In genomic region chr6:8465985-8466384, GRCm38 (mm10) we compare ENCODE assay signal across 27 mouse cellular contexts. TPM values are rescaled to one million over a fixed set of nuclear protein-coding genes. Genes with fewer than 3 reads are reported as not detected.
DNase-seq lines count a peak whose midpoint lies in the region; ATAC-seq and TF ChIP-seq lines count a peak whose summit lies in the region.
"Had no signal": no experiment of that assay in that cellular context is flagged by ENCODE, and none has a peak within 500 bp of the region (broad histone marks: within the 10 kb centered on the region; RNA-seq: fewer than 3 reads in every experiment).

No protein-coding gene starts in this region.

- WGBS in lung, embryonic 14.5 days, result 48% methylated on average over 5 of the region's 5 CpGs
- 55% methylated on average over 5 of the region's 5 CpGs for WGBS in stomach, embryonic 14.5 days
- WGBS in stomach, postnatal 0 days, result 56% methylated on average over 5 of the region's 5 CpGs
- 24% methylated on average over 5 of the region's 5 CpGs for WGBS in small intestine, adult 2 months

- no peak for TF ChIP-seq POLR2A in small intestine, adult 2 months (IDR thresholded peaks at IDR 0.05; ENCODE audit: low read depth, low read length)

- peak overlapping the region; percentile 37 for H3K27ac ChIP-seq in lung, embryonic 14.5 days (ENCODE audit: low read depth)
- no peak overlapping the region for H3K27ac ChIP-seq in stomach, embryonic 14.5 days (ENCODE audit: low read length)
- H3K27ac ChIP-seq in stomach, postnatal 0 days (replicated peaks), result no peak overlapping the region
- H3K27ac ChIP-seq in small intestine, adult 2 months (ENCODE audit: insufficient read depth, low read depth, low read length), result peak overlapping the region; percentile 54; the same call in 1 of the 2 replicates
- H3K27ac ChIP-seq: forebrain, embryonic 10.5 days; forebrain, embryonic 13.5 days; heart, adult 2 months; heart, embryonic 10.5 days; heart, embryonic 13.5 days; hindbrain, embryonic 14.5 days; hindbrain, postnatal 0 days had no signal

- peaks cover 5% of the 10 kb centered on the region; the same call in 1 of the 2 replicates for H3K4me1 ChIP-seq in lung, embryonic 14.5 days (ENCODE audit: insufficient read depth)
- H3K4me1 ChIP-seq in stomach, embryonic 14.5 days (ENCODE audit: control insufficient read depth, insufficient read depth, low read length), result no peaks in the 10 kb centered on the region
- peaks cover 2% of the 10 kb centered on the region; the same call in 1 of the 2 replicates for H3K4me1 ChIP-seq in stomach, postnatal 0 days (replicated peaks; ENCODE audit: control insufficient read depth, insufficient read depth)
- peaks cover 23% of the 10 kb centered on the region for H3K4me1 ChIP-seq in small intestine, adult 2 months (ENCODE audit: control insufficient read depth, insufficient read depth, insufficient read length, low read length)
- H3K4me1 ChIP-seq: heart, embryonic 10.5 days had no signal

- no peaks in the 10 kb centered on the region for H3K9me3 ChIP-seq in lung, embryonic 14.5 days (ENCODE audit: low read depth, low read length)
- H3K9me3 ChIP-seq in stomach, embryonic 14.5 days (ENCODE audit: control insufficient read depth, low read depth, low read length), result no peaks in the 10 kb centered on the region
- H3K9me3 ChIP-seq in stomach, postnatal 0 days (ENCODE audit: control insufficient read depth, low read length), result no peaks in the 10 kb centered on the region
- H3K9me3 ChIP-seq: forebrain, embryonic 10.5 days; forebrain, embryonic 13.5 days; G1E; heart, embryonic 10.5 days; heart, embryonic 13.5 days had no signal

- no peak overlapping the region for H3K4me2 ChIP-seq in lung, embryonic 14.5 days
- H3K4me2 ChIP-seq in stomach, embryonic 14.5 days (replicated peaks; ENCODE audit: low read depth, low read length), result no peak overlapping the region
- no peak overlapping the region for H3K4me2 ChIP-seq in stomach, postnatal 0 days (replicated peaks; ENCODE audit: low read depth)
- H3K4me2 ChIP-seq: forebrain, embryonic 13.5 days; heart, embryonic 13.5 days; hindbrain, embryonic 14.5 days had no signal

- peak; percentile 31 for DNase-seq in lung, embryonic 14.5 days
- DNase-seq in lung, postnatal 4 days, result no peak
- no peak for DNase-seq in stomach, postnatal 0 days (ENCODE audit: low spot score)
- DNase-seq in Muller cell, postnatal 12 days (ENCODE audit: inconsistent ontology term), result no peak
- DNase-seq: adrenal gland, adult 2 months; adrenal gland, postnatal 14 days; B cell, adult 2 months; cerebellum, adult 11 months; cerebellum, adult 2 months; cerebellum, adult 9-11 months; cerebellum, postnatal 36 days; gastrocnemius, postnatal 10 days; gastrocnemius, postnatal 36 days; heart, adult 2 months; heart, postnatal 14 days; heart, postnatal 4 days had no signal

- ATAC-seq in lung, embryonic 14.5 days (ENCODE audit: insufficient read depth), result no peak
- peak; percentile 73 for ATAC-seq in stomach, embryonic 14.5 days (ENCODE audit: insufficient number of reproducible peaks, insufficient read depth, low FRiP score, low read depth)
- ATAC-seq in stomach, postnatal 0 days (ENCODE audit: low FRiP score, low TSS enrichment), result no peak
- ATAC-seq: forebrain, embryonic 13.5 days; forebrain, embryonic 16.5 days; hindbrain, postnatal 0 days had no signal

- no peaks in the 10 kb centered on the region for H3K27me3 ChIP-seq in lung, embryonic 14.5 days (ENCODE audit: insufficient read depth, low read length)
- no peaks in the 10 kb centered on the region for H3K27me3 ChIP-seq in stomach, embryonic 14.5 days (ENCODE audit: control insufficient read depth, insufficient read depth, low read length)
- H3K27me3 ChIP-seq in stomach, postnatal 0 days (ENCODE audit: control insufficient read depth, insufficient read depth, low read length), result no peaks in the 10 kb centered on the region
- H3K27me3 ChIP-seq in small intestine, adult 2 months (ENCODE audit: control insufficient read depth, insufficient read depth, low read length), result no peaks in the 10 kb centered on the region
- H3K27me3 ChIP-seq: CH12.LX; heart, embryonic 13.5 days had no signal

- no peaks in the 10 kb centered on the region for H3K36me3 ChIP-seq in lung, embryonic 14.5 days (ENCODE audit: insufficient read depth)
- H3K36me3 ChIP-seq in stomach, embryonic 14.5 days (ENCODE audit: control insufficient read depth, insufficient read depth, low read length), result no peaks in the 10 kb centered on the region
- H3K36me3 ChIP-seq in stomach, postnatal 0 days (ENCODE audit: control insufficient read depth, insufficient read depth, low read length), result no peaks in the 10 kb centered on the region
- no peaks in the 10 kb centered on the region for H3K36me3 ChIP-seq in small intestine, adult 2 months (ENCODE audit: control insufficient read depth, insufficient read depth, low read length)
- H3K36me3 ChIP-seq: forebrain, embryonic 10.5 days; G1E; heart, embryonic 10.5 days; heart, embryonic 13.5 days had no signal

- no peak for TF ChIP-seq EP300 in stomach, postnatal 0 days (optimal IDR thresholded peaks at IDR 0.05)

- H3K9ac ChIP-seq in lung, embryonic 14.5 days, result no peak overlapping the region
- H3K9ac ChIP-seq in stomach, embryonic 14.5 days (replicated peaks; ENCODE audit: low read depth, low read length), result no peak overlapping the region
- no peak overlapping the region for H3K9ac ChIP-seq in stomach, postnatal 0 days (ENCODE audit: low read length)
- H3K9ac ChIP-seq: forebrain, embryonic 13.5 days; heart, embryonic 13.5 days; hindbrain, embryonic 14.5 days had no signal

- no peak overlapping the region for H3K4me3 ChIP-seq in lung, embryonic 14.5 days (ENCODE audit: low read depth, low read length)
- H3K4me3 ChIP-seq in stomach, embryonic 14.5 days (ENCODE audit: low read depth, low read length), result no peak overlapping the region
- no peak overlapping the region for H3K4me3 ChIP-seq in stomach, postnatal 0 days (ENCODE audit: low read depth, low read length)
- no peak overlapping the region for H3K4me3 ChIP-seq in small intestine, adult 2 months (ENCODE audit: low read depth, low read length)
- H3K4me3 ChIP-seq: forebrain, embryonic 10.5 days; forebrain, embryonic 13.5 days; heart, adult 2 months; heart, embryonic 10.5 days; heart, embryonic 13.5 days had no signal

- TF ChIP-seq CTCF in lung, embryonic 14.5 days (IDR thresholded peaks at IDR 0.05; ENCODE audit: low read depth), result no peak
- TF ChIP-seq CTCF in stomach, postnatal 0 days (IDR thresholded peaks at IDR 0.05; ENCODE audit: low read depth), result no peak
- TF ChIP-seq CTCF in small intestine, adult 2 months (IDR thresholded peaks at IDR 0.05; ENCODE audit: extremely low read depth, insufficient read length, insufficient replicate concordance, low read depth, low read length), result no peak

RNA-seq across cellular contexts. Expression of gene Glcci1, which starts 43.4 kb away (rescaled TPM):
- polyA plus RNA-seq in lung, embryonic 14.5 days (2014; fragmentation: Nextera tagmentation; extraction: Ambion mirVana), result 19.2 and 19.4 TPM in 2 replicates
- polyA plus RNA-seq in stomach, embryonic 14.5 days (2014; fragmentation: Nextera tagmentation; extraction: Ambion mirVana), result 10.9 and 11.6 TPM in 2 replicates
- polyA plus RNA-seq in stomach, postnatal 0 days (2015; fragmentation: Nextera tagmentation; extraction: Ambion mirVana), result 4.0 and 4.1 TPM in 2 replicates
- polyA plus RNA-seq in small intestine, adult 2 months (2012; rRNA removed), result 3.2 and 3.5 TPM in 2 replicates

Comparison
In these comparisons a context has a peak if more than half of its experiments do, and no peak if none do; other contexts are left out.
1. H3K27ac ChIP-seq: peak in lung, embryonic 14.5 days (single experiment) and small intestine, adult 2 months (single experiment); none in stomach, embryonic 14.5 days (single experiment) and stomach, postnatal 0 days (single experiment).